Mouse (Mus musculus) hindbrain, embryonic 11.5 days (tissue): Measurements from ENCODE around the gene Camk2b. TPM values are rescaled to one million over a fixed set of nuclear protein-coding genes. Genes with fewer than 3 reads are reported as not detected.

ENCODE experiments used
- ATAC-seq: fragments of 200-750 bp; cut with Nextera tagmentation; 2 replicates; pipeline ENCODE4 v1.8.0; 2017; ENCODE audit warnings: mild to moderate bottlenecking, moderate TSS enrichment, moderate library complexity; ENCODE audit not compliant: low FRiP score
- DNase-seq: peaks from one replicate; pipeline ENCODE4 v3.0.0-alpha.2; 2015; ENCODE audit warnings: low spot score
- H3K27ac ChIP-seq: fragments of 300-500 bp; sonication (generic); 2 replicates; pipeline ENCODE4 v1.5.1; 2014; ENCODE audit warnings: mild to moderate bottlenecking, low read depth, low read length
- H3K27me3 ChIP-seq: fragments of 300-500 bp; sonication (generic); 2 replicates; pipeline ENCODE4 v1.6.1; 2014; ENCODE audit warnings: mild to moderate bottlenecking, low read length, moderate library complexity, mixed read lengths; ENCODE audit not compliant: control insufficient read depth, insufficient read depth
- H3K36me3 ChIP-seq: fragments of 300-500 bp; sonication (generic); 2 replicates; pipeline ENCODE4 v1.6.1; 2014; ENCODE audit warnings: mild to moderate bottlenecking, low read length, moderate library complexity, mixed read lengths; ENCODE audit not compliant: control insufficient read depth, insufficient read depth
- H3K4me1 ChIP-seq: fragments of 300-500 bp; sonication (generic); replicated peaks from 2 replicates; pipeline ENCODE4 v1.6.1; 2014; ENCODE audit warnings: low read length, mixed read lengths; ENCODE audit not compliant: control insufficient read depth, insufficient read depth
- H3K4me2 ChIP-seq: fragments of 300-500 bp; sonication (generic); replicated peaks from 2 replicates; pipeline ENCODE4 v1.6.1; 2014; ENCODE audit warnings: mild to moderate bottlenecking, low read depth, low read length
- H3K4me3 ChIP-seq: fragments of 300-500 bp; sonication (generic); 2 replicates; pipeline ENCODE4 v1.5.1; 2014; ENCODE audit warnings: low read depth, low read length
- H3K9ac ChIP-seq: fragments of 300-500 bp; sonication (generic); 2 replicates; pipeline ENCODE4 v1.6.1; 2014; ENCODE audit warnings: low read depth, low read length
- H3K9me3 ChIP-seq: fragments of 300-500 bp; sonication (generic); 2 replicates; pipeline ENCODE4 v1.6.1; 2016; ENCODE audit warnings: low read length; ENCODE audit not compliant: control insufficient read depth
- WGBS: fragments of 180-500 bp; shearing (Covaris S2); extraction: QIAGEN DNeasy Blood & Tissue Kit; methylation state at CpG from one replicate; pipeline ENCODE4 v1.1.7; 2014; 5-methylcytosine and 5-hydroxymethylcytosine counted together
- polyA plus RNA-seq: library from polyadenylated mRNA; unstranded; fragments of >200 nt; fragmentation: Nextera tagmentation; extraction: Ambion mirVana; gene quantifications from 2 replicates; pipeline ENCODE4 v1.2.1, GENCODE M21; 2014

Gene Camk2b
- polyA plus RNA-seq, 1 experiment from 2014 or later = 3.4 TPM

- H3K4me2 ChIP-seq = no peak overlapping the region
- DNase-seq = no peak
- no peaks in the 10 kb centered on the region for H3K27me3 ChIP-seq
- no peaks in the 10 kb centered on the region for H3K36me3 ChIP-seq
- no peak for ATAC-seq
- H3K9ac ChIP-seq = no peak overlapping the region
- no peak overlapping the region for H3K27ac ChIP-seq
- 0 out of 2 replicates have a peak, but pooled peaks cover 3% of the 10 kb centered on the region for H3K4me1 ChIP-seq
- H3K9me3 ChIP-seq = no peaks in the 10 kb centered on the region
- 85% methylated on average over 4 of the region's 4 CpGs for WGBS
- H3K4me3 ChIP-seq = no peak overlapping the region
Measured at GRCm38 (mm10) chr11:6036477-6036876, 29.7 kb downstream of the Camk2b start.

DNA sequence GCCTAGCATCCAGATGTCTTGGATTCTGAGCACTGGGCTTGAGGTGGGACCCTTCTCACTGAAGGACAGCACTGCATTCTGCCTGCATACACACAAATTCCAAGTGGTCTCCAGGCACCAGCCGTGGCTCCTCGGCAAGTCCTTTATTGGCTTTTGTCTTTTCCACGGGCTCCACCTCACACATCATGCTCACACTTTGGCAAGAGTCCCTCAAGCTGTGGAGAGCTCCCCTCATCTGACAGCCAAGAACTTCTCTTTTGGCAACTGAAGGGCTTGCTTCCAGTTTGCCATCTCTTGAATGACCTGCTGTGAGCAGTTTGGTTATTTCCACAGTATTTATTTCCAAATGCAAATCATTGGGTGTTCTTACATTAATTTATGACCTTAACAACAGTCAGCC, 30.6 kb downstream of the Camk2b start:
- no peaks in the 10 kb centered on the region for H3K9me3 ChIP-seq
- DNase-seq (no peak), ATAC-seq (no peak)
- H3K9ac ChIP-seq = no peak overlapping the region
- H3K4me3 ChIP-seq = no peak overlapping the region
- no peaks in the 10 kb centered on the region for H3K27me3 ChIP-seq
- H3K4me1 ChIP-seq = 0 out of 2 replicates have a peak, but pooled peaks cover 3% of the 10 kb centered on the region
- no peaks in the 10 kb centered on the region for H3K36me3 ChIP-seq
- no peak overlapping the region for H3K4me2 ChIP-seq
- H3K27ac ChIP-seq = no peak overlapping the region
- WGBS = 79% methylated on average over 3 of the region's 3 CpGs

- Histone ChIP-seq H3K4me3 (no peak overlapping the region), H3K27ac (no peak overlapping the region), H3K9me3 (no peaks in the 10 kb centered on the region), H3K4me1 (0 out of 2 replicates have a peak, but pooled peaks cover 3% of the 10 kb centered on the region), H3K36me3 (no peaks in the 10 kb centered on the region), H3K27me3 (no peaks in the 10 kb centered on the region), H3K4me2 (no peak overlapping the region), H3K9ac (no peak overlapping the region)
- ATAC-seq = no peak
- WGBS = 96% methylated on average over 2 of the region's 2 CpGs
- DNase-seq = no peak
Measured at GRCm38 (mm10) chr11:6034740-6035139, 31.4 kb downstream of the Camk2b start.

- H3K4me2 ChIP-seq = no peak overlapping the region
- WGBS = 85% methylated on average over 5 of the region's 5 CpGs
- no peaks in the 10 kb centered on the region for H3K27me3 ChIP-seq
- no peaks in the 10 kb centered on the region for H3K36me3 ChIP-seq
- H3K4me3 ChIP-seq = no peak overlapping the region
- H3K4me1 ChIP-seq = no peaks in the 10 kb centered on the region
- no peaks in the 10 kb centered on the region for H3K9me3 ChIP-seq
- no peak overlapping the region for H3K27ac ChIP-seq
- ATAC-seq (no peak), DNase-seq (no peak)
- H3K9ac ChIP-seq = no peak overlapping the region
Measured at GRCm38 (mm10) chr11:6033801-6034200, 32.4 kb downstream of the Camk2b start.

- DNase-seq (peak; percentile 33), ATAC-seq (no peak)
- H3K27ac ChIP-seq = no peak overlapping the region
- 77% methylated on average over 3 of the region's 3 CpGs for WGBS
- no peaks in the 10 kb centered on the region for H3K36me3 ChIP-seq
- no peaks in the 10 kb centered on the region for H3K27me3 ChIP-seq
- no peaks in the 10 kb centered on the region for H3K4me1 ChIP-seq
- H3K4me3 ChIP-seq = no peak overlapping the region
- no peak overlapping the region for H3K9ac ChIP-seq
- no peak overlapping the region for H3K4me2 ChIP-seq
- no peaks in the 10 kb centered on the region for H3K9me3 ChIP-seq
Measured at GRCm38 (mm10) chr11:6033147-6033546, 33.0 kb downstream of the Camk2b start.

- no peak overlapping the region for H3K4me3 ChIP-seq
- no peak for DNase-seq
- H3K9ac ChIP-seq = no peak overlapping the region
- WGBS = 91% methylated on average over 6 of the region's 6 CpGs
- no peaks in the 10 kb centered on the region for H3K36me3 ChIP-seq
- H3K4me2 ChIP-seq = no peak overlapping the region
- no peaks in the 10 kb centered on the region for H3K27me3 ChIP-seq
- no peak for ATAC-seq
- no peak overlapping the region for H3K27ac ChIP-seq
- no peaks in the 10 kb centered on the region for H3K4me1 ChIP-seq
- H3K9me3 ChIP-seq = no peaks in the 10 kb centered on the region
Measured at GRCm38 (mm10) chr11:6030650-6031049, 35.5 kb downstream of the Camk2b start.

DNA sequence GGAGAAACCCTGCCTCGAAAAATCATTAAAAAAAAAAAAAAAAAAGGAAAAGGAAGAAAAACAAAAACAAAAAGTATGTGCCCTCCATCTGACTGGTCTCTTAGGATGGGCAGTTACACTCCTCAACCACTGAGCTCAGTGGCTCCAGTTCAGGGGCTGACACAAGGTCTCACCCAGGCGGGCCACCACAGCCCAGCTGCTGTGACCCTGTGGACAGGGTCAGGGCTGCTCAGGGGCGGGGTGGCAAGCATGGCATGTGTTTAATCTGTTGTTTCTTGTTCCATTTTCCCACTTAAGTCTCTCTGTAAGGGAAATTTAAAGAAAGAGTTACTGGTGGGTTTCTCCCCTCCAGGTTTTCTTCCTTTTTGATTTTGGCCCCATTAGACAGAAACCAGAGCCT, 36.4 kb downstream of the Camk2b start:
- no peak overlapping the region for H3K4me3 ChIP-seq
- no peak overlapping the region for H3K4me2 ChIP-seq
- no peaks in the 10 kb centered on the region for H3K9me3 ChIP-seq
- no peaks in the 10 kb centered on the region for H3K27me3 ChIP-seq
- 69% methylated on average over 3 of the region's 3 CpGs for WGBS
- ATAC-seq (no peak), DNase-seq (no peak)
- H3K27ac ChIP-seq = no peak overlapping the region
- no peaks in the 10 kb centered on the region for H3K4me1 ChIP-seq
- H3K9ac ChIP-seq = no peak overlapping the region
- no peaks in the 10 kb centered on the region for H3K36me3 ChIP-seq

DNA sequence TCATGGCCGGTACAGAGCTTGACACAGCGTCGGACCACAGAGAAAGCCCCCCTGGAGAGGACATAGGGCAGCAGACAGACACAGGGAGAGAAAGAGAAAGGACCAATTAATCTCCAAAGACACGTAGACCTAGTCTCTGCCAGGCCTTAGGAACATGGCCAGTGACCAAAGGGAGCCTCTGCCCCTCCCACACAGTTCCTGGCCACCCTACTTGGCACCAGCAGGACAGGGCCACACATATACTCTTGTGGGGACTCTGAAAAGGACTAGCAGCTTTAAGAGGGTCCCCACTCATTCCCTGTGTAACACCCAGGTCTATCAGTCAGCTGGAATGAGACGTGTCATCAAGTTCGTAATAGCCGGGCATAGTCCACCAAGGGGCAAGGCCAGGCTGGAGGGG, 37.3 kb downstream of the Camk2b start:
- H3K36me3 ChIP-seq = no peaks in the 10 kb centered on the region
- H3K4me1 ChIP-seq = no peaks in the 10 kb centered on the region
- 72% methylated on average over 7 of the region's 7 CpGs for whole genome bisulfite sequencing
- no peak for ATAC-seq
- no peak overlapping the region for H3K9ac ChIP-seq
- no peak overlapping the region for H3K27ac ChIP-seq
- H3K4me3 ChIP-seq = no peak overlapping the region
- no peak overlapping the region for H3K4me2 ChIP-seq
- no peak for DNase-seq
- no peaks in the 10 kb centered on the region for H3K27me3 ChIP-seq
- H3K9me3 ChIP-seq = no peaks in the 10 kb centered on the region

DNA sequence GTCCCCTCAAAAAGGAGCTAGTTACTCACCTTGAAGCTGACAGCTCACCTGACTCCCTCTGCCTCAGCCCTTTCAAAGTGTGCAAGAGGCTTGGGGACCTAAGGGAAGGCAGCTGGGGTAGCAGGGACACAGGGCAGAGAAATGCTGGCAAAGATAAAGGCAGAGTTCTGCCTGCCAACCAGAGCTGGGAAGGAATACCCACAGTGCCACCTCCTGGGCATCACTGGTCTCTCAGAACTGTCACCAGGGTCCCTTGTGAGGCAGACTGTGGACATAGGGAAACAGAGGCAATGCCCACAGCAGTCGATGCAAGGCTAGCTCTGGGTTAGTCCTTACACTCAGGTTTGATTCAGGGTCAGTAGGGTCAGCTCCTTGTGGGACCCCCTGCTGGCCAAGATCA, 39.8 kb downstream of the Camk2b start:
- H3K36me3 ChIP-seq = no peaks in the 10 kb centered on the region
- H3K27me3 ChIP-seq = no peaks in the 10 kb centered on the region
- ATAC-seq = no peak

More for the DNA sequence above, 39.8 kb downstream of the Camk2b start:
- DNase-seq = no peak
- no peaks in the 10 kb centered on the region for H3K4me1 ChIP-seq
- no peak overlapping the region for H3K4me2 ChIP-seq
- H3K4me3 ChIP-seq = no peak overlapping the region
- WGBS = 63% methylated on average over 1 of the region's 1 CpGs
- H3K9me3 ChIP-seq = no peaks in the 10 kb centered on the region
- no peak overlapping the region for H3K9ac ChIP-seq
- H3K27ac ChIP-seq = no peak overlapping the region
